Comparison of ENCODE assay signal across 17 mouse cellular contexts in genomic region chr4:137610256-137610655, GRCm38 (mm10). TPM values are rescaled to one million over a fixed set of nuclear protein-coding genes. Genes with fewer than 3 reads are reported as not detected.
DNase-seq lines count a peak whose midpoint lies in the region; ATAC-seq and TF ChIP-seq lines count a peak whose summit lies in the region.
"Had no signal": no experiment of that assay in that cellular context is flagged by ENCODE, and none has a peak within 500 bp of the region (broad histone marks: within the 10 kb centered on the region; RNA-seq: fewer than 3 reads in every experiment).

No protein-coding gene starts in this region.

- no peak overlapping the region for H3K4me2 ChIP-seq in kidney, embryonic 14.5 days (replicated peaks; ENCODE audit: low read depth, low read length)
- H3K4me2 ChIP-seq in liver, postnatal 0 days (ENCODE audit: low read depth, low read length): no peak overlapping the region
- no peak overlapping the region for H3K4me2 ChIP-seq in midbrain, embryonic 13.5 days (replicated peaks)
- H3K4me2 ChIP-seq: heart, embryonic 13.5 days had no signal

- no peak for TF ChIP-seq POLR2A in kidney, adult 2 months (IDR thresholded peaks at IDR 0.05; ENCODE audit: low read depth, low read length)
- no peak for TF ChIP-seq POLR2A in spleen, adult 2 months (IDR thresholded peaks at IDR 0.05; ENCODE audit: low read depth, low read length)
- no peak for TF ChIP-seq POLR2A in thymus, adult 2 months (IDR thresholded peaks at IDR 0.05; ENCODE audit: control insufficient read depth, extremely low read depth, insufficient read depth, low read length, poor library complexity)

- peak; percentile 23 for DNase-seq in kidney, adult 2 months
- no peak for DNase-seq in spleen, adult 2 months (ENCODE audit: low read depth in 1 of 2, low spot score in 2 of 2)
- no peak for DNase-seq in spleen, postnatal 36 days (ENCODE audit: low spot score in 2 of 2)
- no peak for DNase-seq in liver, postnatal 0 days
- DNase-seq in cerebellum, postnatal 25 days: no peak
- no peak for DNase-seq in thymus, adult 2 months
- DNase-seq: cerebellum, adult 11 months; cerebellum, postnatal 36 days; gastrocnemius, postnatal 14 days had no signal

- H3K4me3 ChIP-seq in kidney, adult 2 months (ENCODE audit: insufficient read depth, low read depth, low read length): no peak overlapping the region
- H3K4me3 ChIP-seq in kidney, embryonic 14.5 days (ENCODE audit: low read length): no peak overlapping the region
- no peak overlapping the region for H3K4me3 ChIP-seq in spleen, adult 2 months (ENCODE audit: extremely low read depth, insufficient read depth, insufficient read length)
- H3K4me3 ChIP-seq in liver, postnatal 0 days (ENCODE audit: low read depth, low read length): no peak overlapping the region
- no peak overlapping the region for H3K4me3 ChIP-seq in thymus, adult 2 months (ENCODE audit: control insufficient read depth, insufficient read depth, low read length)
- no peak overlapping the region for H3K4me3 ChIP-seq in midbrain, embryonic 13.5 days (replicated peaks)
- H3K4me3 ChIP-seq: heart, embryonic 13.5 days had no signal

- 53% methylated on average over 15 of the region's 15 CpGs for WGBS in kidney, adult 2 months
- 57% methylated on average over 15 of the region's 15 CpGs for WGBS in kidney, embryonic 14.5 days
- WGBS in spleen, adult 2 months: 60% methylated on average over 15 of the region's 15 CpGs
- WGBS in liver, postnatal 0 days (ENCODE audit: insufficient replicate concordance): 53% methylated on average over 15 of the region's 15 CpGs
- 72% methylated on average over 15 of the region's 15 CpGs for WGBS in thymus, adult 2 months
- WGBS in midbrain, embryonic 13.5 days: 85% methylated on average over 15 of the region's 15 CpGs

- TF ChIP-seq EP300 in liver, postnatal 0 days (IDR thresholded peaks at IDR 0.05; ENCODE audit: low read depth): no peak

- H3K36me3 ChIP-seq in kidney, adult 2 months (ENCODE audit: control insufficient read depth, insufficient read depth, low read length): peaks cover 2% of the 10 kb centered on the region; the same call in 1 of the 2 replicates
- H3K36me3 ChIP-seq in kidney, embryonic 14.5 days (ENCODE audit: control insufficient read depth, insufficient read depth, low read length): peaks cover 88% of the 10 kb centered on the region
- peaks cover 38% of the 10 kb centered on the region for H3K36me3 ChIP-seq in spleen, adult 2 months (ENCODE audit: control insufficient read depth, insufficient read depth, low read length)
- H3K36me3 ChIP-seq in liver, postnatal 0 days (replicated peaks; ENCODE audit: insufficient read depth, low read length): peaks cover 77% of the 10 kb centered on the region
- H3K36me3 ChIP-seq in thymus, adult 2 months (ENCODE audit: control insufficient read depth, insufficient read depth, low read length): peaks cover 69% of the 10 kb centered on the region
- peaks cover 98% of the 10 kb centered on the region for H3K36me3 ChIP-seq in midbrain, embryonic 13.5 days

- no peak for ATAC-seq in kidney, embryonic 14.5 days (ENCODE audit: low FRiP score, low TSS enrichment)
- peak; percentile 30; the same call in 1 of the 2 replicates for ATAC-seq in liver, postnatal 0 days
- ATAC-seq in midbrain, embryonic 13.5 days: no peak

- no peak for TF ChIP-seq CTCF in kidney, adult 2 months (conservative IDR thresholded peaks at IDR 0.05; ENCODE audit: insufficient read depth, insufficient read length, low read depth, low read length)
- TF ChIP-seq CTCF in spleen, adult 2 months (IDR thresholded peaks at IDR 0.05; ENCODE audit: extremely low read depth, insufficient read depth, insufficient read length, insufficient replicate concordance): no peak
- TF ChIP-seq CTCF in liver, postnatal 0 days (IDR thresholded peaks at IDR 0.05; ENCODE audit: low read depth): no peak
- TF ChIP-seq CTCF in thymus, adult 2 months (IDR thresholded peaks at IDR 0.05; ENCODE audit: borderline replicate concordance, control insufficient read depth, extremely low read depth, insufficient read depth, low read length, poor library complexity): no peak

- H3K27me3 ChIP-seq in kidney, adult 2 months (replicated peaks; ENCODE audit: control insufficient read depth, insufficient read depth, low read length): no peaks in the 10 kb centered on the region
- H3K27me3 ChIP-seq in kidney, embryonic 14.5 days (ENCODE audit: control insufficient read depth, insufficient read depth, low read length): no peaks in the 10 kb centered on the region
- H3K27me3 ChIP-seq in spleen, adult 2 months (ENCODE audit: control insufficient read depth, insufficient read depth, low read length): no peaks in the 10 kb centered on the region
- H3K27me3 ChIP-seq in liver, postnatal 0 days (ENCODE audit: insufficient read depth, low read length): no peaks in the 10 kb centered on the region
- H3K27me3 ChIP-seq in thymus, adult 2 months (ENCODE audit: control insufficient read depth, insufficient read depth, low read length): no peaks in the 10 kb centered on the region
- no peaks in the 10 kb centered on the region for H3K27me3 ChIP-seq in midbrain, embryonic 13.5 days
- H3K27me3 ChIP-seq: CH12.LX; heart, embryonic 13.5 days had no signal

- H3K4me1 ChIP-seq in kidney, adult 2 months (ENCODE audit: control insufficient read depth, insufficient read depth, low read length): no peaks in the 10 kb centered on the region
- H3K4me1 ChIP-seq in kidney, embryonic 14.5 days (ENCODE audit: control insufficient read depth, insufficient read depth, low read length): 0 out of 2 replicates have a peak, but pooled peaks cover 7% of the 10 kb centered on the region
- peaks cover 6% of the 10 kb centered on the region; the same call in 1 of the 2 replicates for H3K4me1 ChIP-seq in spleen, adult 2 months (ENCODE audit: control insufficient read depth, insufficient read depth, insufficient read length)
- H3K4me1 ChIP-seq in liver, postnatal 0 days (ENCODE audit: insufficient read depth): peaks cover 4% of the 10 kb centered on the region; the same call in 1 of the 2 replicates
- peaks cover 7% of the 10 kb centered on the region for H3K4me1 ChIP-seq in thymus, adult 2 months (replicated peaks; ENCODE audit: control insufficient read depth, insufficient read depth, low read length)
- H3K4me1 ChIP-seq in midbrain, embryonic 13.5 days (replicated peaks): no peaks in the 10 kb centered on the region

- H3K9me3 ChIP-seq in kidney, embryonic 14.5 days (ENCODE audit: control insufficient read depth, low read length): no peaks in the 10 kb centered on the region
- no peaks in the 10 kb centered on the region for H3K9me3 ChIP-seq in liver, postnatal 0 days (ENCODE audit: low read length)
- H3K9me3 ChIP-seq in midbrain, embryonic 13.5 days: no peaks in the 10 kb centered on the region
- H3K9me3 ChIP-seq: heart, embryonic 13.5 days had no signal

- H3K9ac ChIP-seq in kidney, embryonic 14.5 days (ENCODE audit: low read depth, low read length): no peak overlapping the region
- H3K9ac ChIP-seq in liver, postnatal 0 days (replicated peaks): no peak overlapping the region
- H3K9ac ChIP-seq in midbrain, embryonic 13.5 days (replicated peaks): no peak overlapping the region
- H3K9ac ChIP-seq: heart, embryonic 13.5 days; liver, embryonic 14.5 days had no signal

- no peak overlapping the region for H3K27ac ChIP-seq in kidney, adult 2 months (ENCODE audit: insufficient read depth, low read depth, low read length)
- H3K27ac ChIP-seq in kidney, embryonic 14.5 days (ENCODE audit: low read depth, low read length): no peak overlapping the region
- peak overlapping the region; percentile 45 for H3K27ac ChIP-seq in spleen, adult 2 months (ENCODE audit: insufficient read depth, low read length)
- H3K27ac ChIP-seq in liver, postnatal 0 days (ENCODE audit: low read depth): peak overlapping the region; percentile 60; the same call in 1 of the 2 replicates
- H3K27ac ChIP-seq in thymus, adult 2 months (ENCODE audit: control insufficient read depth, insufficient read depth, low read length): no peak overlapping the region; the same call in 1 of the 2 replicates
- H3K27ac ChIP-seq in midbrain, embryonic 13.5 days: no peak overlapping the region
- H3K27ac ChIP-seq: heart, embryonic 13.5 days; liver, embryonic 14.5 days had no signal

RNA-seq across cellular contexts. Expression of gene Usp48, which starts 16.7 kb away (rescaled TPM):
- 38.6 and 39.5 TPM in 2 replicates for polyA plus RNA-seq in kidney, adult 2 months (2012; rRNA removed)
- polyA plus RNA-seq in kidney, embryonic 14.5 days (2014; fragmentation: Nextera tagmentation; extraction: Ambion mirVana): 58.3 and 91.2 TPM in 2 replicates
- 64.1 and 68.3 TPM in 2 replicates for polyA plus RNA-seq in spleen, adult 2 months (2012; rRNA removed)
- polyA plus RNA-seq in liver, postnatal 0 days (2015; fragmentation: Nextera tagmentation; extraction: Ambion mirVana): 23.3 and 28.4 TPM in 2 replicates
- 95.6 and 109 TPM in 2 replicates for polyA plus RNA-seq in thymus, adult 2 months (2012; rRNA removed)
- 71.7 and 72.9 TPM in 2 replicates for polyA plus RNA-seq in midbrain, embryonic 13.5 days (2015; fragmentation: Nextera tagmentation; extraction: Ambion mirVana)

RNA-seq across cellular contexts. Expression of gene Ldlrad2, which starts 35.9 kb away (rescaled TPM):
- not detected in 2 replicates for polyA plus RNA-seq in kidney, adult 2 months (2012; rRNA removed)
- not detected in 2 replicates for polyA plus RNA-seq in kidney, embryonic 14.5 days (2014; fragmentation: Nextera tagmentation; extraction: Ambion mirVana)
- polyA plus RNA-seq in spleen, adult 2 months (2012; rRNA removed): not detected in 2 replicates
- not detected in 2 replicates for polyA plus RNA-seq in liver, postnatal 0 days (2015; fragmentation: Nextera tagmentation; extraction: Ambion mirVana)
- polyA plus RNA-seq in thymus, adult 2 months (2012; rRNA removed): not detected in 2 replicates
- polyA plus RNA-seq in midbrain, embryonic 13.5 days (2015; fragmentation: Nextera tagmentation; extraction: Ambion mirVana): 0.58 TPM in 1 of 2 replicates, not detected in the other
- polyA plus RNA-seq: activated CD4-positive, CD25-positive, alpha-beta regulatory T cell, adult 4 months; embryonic facial prominence, embryonic 11.5 days; heart, embryonic 13.5 days; liver, embryonic 14.5 days; neural tube, embryonic 14.5 days had no signal

RNA-seq across cellular contexts. Expression of gene Rap1gap, which starts 54.3 kb away (rescaled TPM):
- polyA plus RNA-seq in kidney, adult 2 months (2012; rRNA removed): 213 and 248 TPM in 2 replicates
- polyA plus RNA-seq in kidney, embryonic 14.5 days (2014; fragmentation: Nextera tagmentation; extraction: Ambion mirVana): 6.6 and 10.3 TPM in 2 replicates
- 49.3 and 56.1 TPM in 2 replicates for polyA plus RNA-seq in spleen, adult 2 months (2012; rRNA removed)
- polyA plus RNA-seq in liver, postnatal 0 days (2015; fragmentation: Nextera tagmentation; extraction: Ambion mirVana): 12.8 and 15.6 TPM in 2 replicates
- polyA plus RNA-seq in thymus, adult 2 months (2012; rRNA removed): 23.5 and 26.1 TPM in 2 replicates
- polyA plus RNA-seq in midbrain, embryonic 13.5 days (2015; fragmentation: Nextera tagmentation; extraction: Ambion mirVana): 28.5 and 30.4 TPM in 2 replicates

Comparison
In these comparisons a context has a peak if more than half of its experiments do, and no peak if none do; other contexts are left out.
1. H3K27ac ChIP-seq: peak in spleen, adult 2 months (single experiment) and liver, postnatal 0 days (single experiment); none in kidney, adult 2 months (single experiment), kidney, embryonic 14.5 days (single experiment), thymus, adult 2 months (single experiment) and midbrain, embryonic 13.5 days (single experiment).